Mouse (Mus musculus) stomach, embryonic 14.5 days (tissue): ENCODE results near the gene Ccdc150. TPM values are rescaled to one million over a fixed set of nuclear protein-coding genes. Genes with fewer than 3 reads are reported as not detected.

Source experiments
- ATAC-seq: fragments of 200-750 bp; cut with Nextera tagmentation; 2 replicates; pipeline ENCODE4 v1.8.0; 2017; ENCODE audit warnings: low read depth, moderate TSS enrichment; ENCODE audit not compliant: insufficient number of reproducible peaks, insufficient read depth, low FRiP score
- H3K27ac ChIP-seq: fragments of 300-500 bp; sonication (generic); 2 replicates; pipeline ENCODE4 v1.5.1; 2014; ENCODE audit warnings: mild to moderate bottlenecking, low read length, moderate library complexity, mixed read lengths
- H3K27me3 ChIP-seq: fragments of 300-500 bp; sonication (generic); 2 replicates; pipeline ENCODE4 v1.6.1; 2014; ENCODE audit warnings: low read length, control low read depth, mixed read lengths; ENCODE audit not compliant: control insufficient read depth, insufficient read depth
- H3K36me3 ChIP-seq: fragments of 300-500 bp; sonication (generic); 2 replicates; pipeline ENCODE4 v1.6.1; 2014; ENCODE audit warnings: mild to moderate bottlenecking, control low read depth, low read length, moderate library complexity, mixed read lengths; ENCODE audit not compliant: control insufficient read depth, insufficient read depth
- H3K4me1 ChIP-seq: fragments of 300-500 bp; sonication (generic); 2 replicates; pipeline ENCODE4 v1.6.1; 2014; ENCODE audit warnings: low read length, control low read depth, mixed read lengths; ENCODE audit not compliant: control insufficient read depth, insufficient read depth
- H3K4me2 ChIP-seq: fragments of 300-500 bp; sonication (generic); replicated peaks from 2 replicates; pipeline ENCODE4 v1.6.1; 2014; ENCODE audit warnings: low read depth, low read length, control low read depth
- H3K4me3 ChIP-seq: fragments of 300-500 bp; sonication (generic); 2 replicates; pipeline ENCODE4 v1.5.1; 2014; ENCODE audit warnings: low read depth, low read length, control low read depth
- H3K9ac ChIP-seq: fragments of 300-500 bp; sonication (generic); replicated peaks from 2 replicates; pipeline ENCODE4 v1.6.1; 2014; ENCODE audit warnings: low read depth, mild to moderate bottlenecking, control low read depth, low read length, moderate library complexity, mixed read lengths
- H3K9me3 ChIP-seq: fragments of 300-500 bp; sonication (generic); 2 replicates; pipeline ENCODE4 v1.6.1; 2016; ENCODE audit warnings: low read depth, low read length, control low read depth; ENCODE audit not compliant: control insufficient read depth
- WGBS: fragments of 180-500 bp; shearing (Covaris S2); extraction: QIAGEN DNeasy Blood & Tissue Kit; methylation state at CpG from one replicate; pipeline ENCODE4 v1.1.7; 2014; 5-methylcytosine and 5-hydroxymethylcytosine counted together
- polyA plus RNA-seq: library from polyadenylated mRNA; unstranded; fragments of >200 nt; fragmentation: Nextera tagmentation; extraction: Ambion mirVana; gene quantifications from 2 replicates; pipeline ENCODE4 v1.2.1, GENCODE M21; 2014

The Ccdc150 gene
- polyA plus RNA-seq, 1 experiment from 2014 or later: 0.55 TPM

DNA sequence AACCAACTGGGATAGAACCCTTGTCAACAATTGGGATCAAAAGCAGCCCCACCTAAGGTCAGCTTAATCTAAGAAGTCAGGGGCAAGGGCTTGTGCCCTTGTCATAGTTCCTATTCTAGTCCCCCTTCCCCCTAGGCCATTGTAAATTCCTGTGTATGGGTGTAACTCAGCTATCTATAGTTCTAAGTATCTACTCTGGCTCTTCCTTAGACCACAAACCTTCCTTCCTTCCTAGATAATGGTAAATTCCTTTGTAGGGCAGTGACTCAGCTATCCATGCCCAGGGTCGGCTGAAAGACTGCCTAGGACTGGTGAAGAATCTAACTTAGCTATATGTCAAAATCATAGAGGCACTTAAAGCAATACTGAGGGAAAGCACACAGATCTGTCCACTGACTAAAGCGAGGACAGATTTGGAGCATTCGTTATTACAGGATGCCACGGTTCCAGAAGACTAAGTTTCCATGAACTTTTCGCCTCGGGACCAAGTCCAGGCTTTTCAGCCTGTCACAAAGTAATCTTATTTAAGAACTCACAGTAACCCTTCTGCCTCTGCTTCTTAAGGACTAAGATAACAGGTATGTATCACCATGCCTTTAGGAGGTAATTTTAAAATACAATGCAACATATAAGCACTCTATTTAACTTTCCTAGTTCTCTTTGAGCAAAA is 77.5 kb downstream of the Ccdc150 start:
- no peak for ATAC-seq
- no peaks in the 10 kb centered on the region for H3K27me3 ChIP-seq
- no peak overlapping the region for H3K27ac ChIP-seq
- WGBS: 80% methylated on average over 6 of the region's 6 CpGs
- no peak overlapping the region for H3K4me3 ChIP-seq
- no peak overlapping the region for H3K4me2 ChIP-seq
- no peak overlapping the region for H3K9ac ChIP-seq
- no peaks in the 10 kb centered on the region for H3K36me3 ChIP-seq
- H3K9me3 ChIP-seq: no peaks in the 10 kb centered on the region
- no peaks in the 10 kb centered on the region for H3K4me1 ChIP-seq

DNA sequence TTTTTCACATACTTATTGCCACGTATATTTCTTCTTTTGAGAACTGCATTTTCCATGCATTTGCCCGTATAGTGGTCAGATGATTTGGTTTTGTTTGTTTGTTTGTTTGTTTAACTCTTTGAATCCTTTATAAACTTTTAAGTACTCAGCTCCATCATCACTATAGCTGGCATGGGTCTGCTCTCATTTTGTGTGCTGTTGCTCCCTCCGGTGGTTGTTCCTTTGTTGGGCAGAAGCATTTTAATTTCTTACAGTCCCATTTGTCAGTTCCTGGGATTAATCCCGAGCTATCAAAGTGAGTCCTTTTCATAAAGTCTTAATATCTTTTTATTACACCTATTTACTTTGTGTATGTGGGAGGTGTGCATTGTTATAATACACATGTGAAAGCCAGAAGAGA is 82.5 kb downstream of the Ccdc150 start:
- ATAC-seq: no peak

DNA sequence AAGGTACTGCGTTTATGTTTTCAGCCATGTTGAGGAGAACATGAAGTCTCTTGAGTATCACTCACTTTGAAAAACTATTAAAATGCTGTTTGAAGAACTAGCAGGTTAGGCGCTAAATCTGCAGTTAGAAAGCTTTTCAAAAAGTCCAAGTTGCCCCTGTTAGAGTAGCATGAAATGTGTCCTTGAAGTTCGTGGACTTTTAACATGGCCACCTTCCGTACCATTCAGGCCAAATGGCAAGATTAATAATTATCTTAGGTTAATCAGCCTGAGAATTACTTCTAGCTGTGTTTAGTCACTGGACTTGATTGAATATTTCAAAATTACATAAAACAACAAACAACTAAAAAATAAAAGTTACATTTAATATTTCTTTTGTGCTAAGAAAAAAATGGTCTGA is 104.3 kb downstream of the Ccdc150 start:
- H3K4me3 ChIP-seq: no peak overlapping the region
- no peak for ATAC-seq
- no peak overlapping the region for H3K9ac ChIP-seq
- H3K4me1 ChIP-seq: no peaks in the 10 kb centered on the region
- no peak overlapping the region for H3K27ac ChIP-seq
- H3K36me3 ChIP-seq: no peaks in the 10 kb centered on the region
- WGBS: 90% methylated on average over 4 of the region's 4 CpGs
- no peak overlapping the region for H3K4me2 ChIP-seq
- no peaks in the 10 kb centered on the region for H3K9me3 ChIP-seq
- H3K27me3 ChIP-seq: no peaks in the 10 kb centered on the region

More for the DNA sequence above, 82.5 kb downstream of the Ccdc150 start:
- Histone ChIP-seq H3K4me2 (no peak overlapping the region), H3K36me3 (no peaks in the 10 kb centered on the region), H3K27ac (no peak overlapping the region), H3K9ac (no peak overlapping the region), H3K4me3 (no peak overlapping the region), H3K9me3 (no peaks in the 10 kb centered on the region), H3K4me1 (no peaks in the 10 kb centered on the region), H3K27me3 (no peaks in the 10 kb centered on the region)
- WGBS: 59% methylated on average over 4 of the region's 4 CpGs

DNA sequence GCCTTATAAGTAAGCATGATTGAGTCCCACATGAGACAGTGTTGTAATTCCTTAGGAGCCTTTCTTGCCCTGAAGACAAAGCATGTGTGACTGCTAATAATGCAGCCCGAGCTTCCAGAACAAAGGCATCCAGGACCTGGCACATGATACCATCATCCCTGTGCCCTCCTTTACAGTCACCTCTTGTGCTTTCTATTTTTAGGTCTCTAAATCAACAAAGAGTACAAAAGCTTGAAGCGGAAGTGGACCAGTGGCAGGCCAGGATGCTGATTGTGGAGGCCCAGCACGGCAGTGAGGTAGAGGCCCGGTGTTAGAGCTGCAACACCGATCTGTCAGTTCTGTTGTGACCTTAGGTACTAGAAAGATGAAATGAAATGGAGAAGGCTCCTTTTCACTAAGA is 105.0 kb downstream of the Ccdc150 start:
- H3K4me2 ChIP-seq: no peak overlapping the region
- 77% methylated on average over 5 of the region's 5 CpGs for WGBS
- H3K9me3 ChIP-seq: no peaks in the 10 kb centered on the region
- no peaks in the 10 kb centered on the region for H3K27me3 ChIP-seq
- H3K4me3 ChIP-seq: no peak overlapping the region
- H3K36me3 ChIP-seq: no peaks in the 10 kb centered on the region
- H3K27ac ChIP-seq: no peak overlapping the region
- H3K9ac ChIP-seq: no peak overlapping the region
- no peak for ATAC-seq
- H3K4me1 ChIP-seq: no peaks in the 10 kb centered on the region

DNA sequence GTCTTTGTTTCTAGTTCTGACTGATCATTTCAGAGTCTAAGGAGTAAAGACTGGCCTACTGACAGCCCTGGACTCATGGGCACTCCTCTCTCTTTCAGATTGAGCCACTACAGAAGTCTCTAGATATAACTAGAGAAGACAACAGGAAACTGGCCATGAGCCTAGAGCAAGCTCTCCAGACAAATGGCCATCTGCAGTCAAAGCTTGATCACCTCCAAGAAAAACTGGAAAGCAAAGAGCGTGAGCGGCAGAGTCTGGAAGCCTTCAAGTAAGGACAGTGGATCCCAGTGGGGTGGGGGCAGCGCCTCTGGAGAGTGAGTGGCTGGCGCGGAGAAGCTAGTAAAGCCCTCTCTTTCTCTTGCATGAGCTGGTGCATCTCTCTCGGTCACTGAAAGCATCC is 106.1 kb downstream of the Ccdc150 start:
- no peaks in the 10 kb centered on the region for H3K9me3 ChIP-seq
- H3K4me3 ChIP-seq: no peak overlapping the region
- no peak for ATAC-seq
- no peaks in the 10 kb centered on the region for H3K27me3 ChIP-seq
- 80% methylated on average over 6 of the region's 6 CpGs for WGBS
- no peak overlapping the region for H3K27ac ChIP-seq
- H3K36me3 ChIP-seq: no peaks in the 10 kb centered on the region
- no peak overlapping the region for H3K4me2 ChIP-seq
- H3K4me1 ChIP-seq: no peaks in the 10 kb centered on the region
- no peak overlapping the region for H3K9ac ChIP-seq

DNA sequence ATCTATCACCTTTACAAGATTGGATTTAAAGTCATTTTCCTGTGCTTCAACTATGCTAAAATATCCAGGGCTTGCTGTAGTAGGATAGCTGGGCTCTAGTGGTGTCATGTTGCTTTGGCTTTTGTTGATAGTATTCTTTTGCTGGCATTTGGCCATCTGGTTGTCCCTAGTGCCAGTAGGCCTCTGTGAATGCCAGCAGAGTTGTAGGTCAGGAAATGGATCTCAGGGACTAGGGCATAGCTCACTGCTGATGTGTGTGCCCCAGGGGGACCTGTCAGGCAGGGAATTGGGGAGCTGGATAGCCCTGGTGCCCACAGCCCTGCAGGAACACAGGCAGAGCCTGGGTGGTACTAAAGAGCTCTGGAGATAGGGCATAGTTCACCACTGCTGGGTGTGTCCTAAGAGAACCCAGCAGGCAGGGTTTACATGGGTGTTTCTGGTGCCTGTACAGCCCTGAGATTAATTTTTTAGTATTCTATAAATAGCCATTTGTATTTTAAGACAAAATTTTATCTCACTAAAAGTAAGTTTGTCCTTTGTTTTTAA is 127.1 kb downstream of the Ccdc150 start:
- Histone ChIP-seq H3K4me2 (no peak overlapping the region), H3K9ac (no peak overlapping the region), H3K36me3 (no peaks in the 10 kb centered on the region), H3K4me3 (no peak overlapping the region), H3K27me3 (no peaks in the 10 kb centered on the region), H3K9me3 (no peaks in the 10 kb centered on the region), H3K4me1 (no peaks in the 10 kb centered on the region), H3K27ac (no peak overlapping the region)
- ATAC-seq: no peak

DNA sequence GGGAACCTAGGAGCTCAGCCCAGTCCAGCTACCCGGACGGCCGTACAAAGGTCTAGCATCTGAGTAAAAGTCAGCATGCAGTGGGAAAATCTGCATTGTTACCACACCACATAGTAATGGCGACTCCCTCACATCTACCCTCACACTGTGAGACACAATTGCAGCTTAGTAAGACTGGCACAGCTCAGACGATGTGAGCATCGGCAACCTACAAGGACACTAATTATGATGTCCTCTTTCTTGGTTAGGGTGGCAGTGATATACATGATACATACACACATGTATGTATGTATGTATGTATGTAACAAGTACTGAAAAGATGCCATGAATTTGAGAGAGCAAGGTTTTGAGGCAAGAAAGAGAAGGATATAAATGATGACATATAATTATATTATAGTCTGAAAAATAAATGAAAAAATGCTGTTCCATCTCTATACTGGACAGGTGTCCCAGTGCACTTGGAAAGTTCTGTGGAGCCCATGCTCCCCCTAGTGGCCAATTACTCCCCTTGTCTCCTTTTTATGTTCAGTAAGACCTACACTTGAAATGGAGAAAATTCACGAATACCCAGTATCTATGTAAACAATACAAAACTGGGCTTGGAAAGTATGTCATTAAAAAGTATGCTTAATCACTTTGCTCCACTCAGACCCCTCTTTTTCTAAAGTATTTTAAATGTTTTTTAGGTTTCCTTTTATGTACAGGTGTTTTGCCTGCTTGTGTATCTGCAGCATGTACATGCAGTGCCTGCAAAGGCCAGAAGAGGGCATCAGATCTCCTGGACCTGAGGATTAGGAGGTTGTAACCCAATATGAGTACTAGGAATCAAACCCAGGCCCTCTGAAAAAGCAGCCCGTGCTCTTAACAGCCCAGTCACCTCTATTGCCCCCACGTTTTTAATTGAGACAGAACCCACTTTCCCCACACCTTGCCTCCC is 130.8 kb downstream of the Ccdc150 start:
- WGBS: 85% methylated on average over 9 of the region's 9 CpGs
- ATAC-seq: no peak

DNA sequence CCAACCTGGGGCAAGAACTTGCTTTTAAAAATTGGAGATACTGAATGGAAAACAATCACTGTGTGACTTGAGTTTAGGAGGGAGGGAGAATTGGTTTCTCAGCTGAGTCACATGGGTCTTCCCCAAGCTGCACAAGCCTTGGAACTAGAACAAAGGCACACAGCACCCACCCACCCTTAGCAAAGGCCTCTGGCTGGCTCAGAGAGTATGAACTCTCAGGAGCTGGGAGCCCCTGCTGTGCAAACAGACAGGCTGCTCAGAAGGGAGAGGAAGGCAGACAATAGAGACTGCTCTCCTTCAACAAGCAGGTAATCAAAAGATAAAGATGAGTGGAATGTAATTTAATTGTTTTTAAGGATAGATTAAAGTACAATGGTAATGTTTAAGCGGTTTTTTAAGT is 133.7 kb downstream of the Ccdc150 start:
- H3K4me3 ChIP-seq: no peak overlapping the region
- H3K4me1 ChIP-seq: no peaks in the 10 kb centered on the region
- no peaks in the 10 kb centered on the region; the same call in 1 of the 2 replicates for H3K36me3 ChIP-seq
- H3K4me2 ChIP-seq: no peak overlapping the region
- no peak for ATAC-seq
- 37% methylated on average over 1 of the region's 1 CpGs for WGBS
- no peak overlapping the region for H3K9ac ChIP-seq
- no peaks in the 10 kb centered on the region for H3K27me3 ChIP-seq
- H3K9me3 ChIP-seq: no peaks in the 10 kb centered on the region
- H3K27ac ChIP-seq: no peak overlapping the region

More for the DNA sequence above, 130.8 kb downstream of the Ccdc150 start:
- Histone ChIP-seq H3K27me3 (no peaks in the 10 kb centered on the region), H3K9me3 (no peaks in the 10 kb centered on the region), H3K4me2 (no peak overlapping the region), H3K36me3 (no peaks in the 10 kb centered on the region), H3K4me1 (no peaks in the 10 kb centered on the region), H3K4me3 (no peak overlapping the region), H3K27ac (no peak overlapping the region), H3K9ac (no peak overlapping the region)
